Mouse (Mus musculus): Measurements from ENCODE around the gene Lmod2. TPM values are rescaled to one million over a fixed set of nuclear protein-coding genes. Genes with fewer than 3 reads are reported as not detected.

Gene Lmod2
- polyA plus RNA-seq, 1 experiment from 2014 or later = not detected

- H3K36me3 ChIP-seq = no peaks in the 10 kb centered on the region
- no peak overlapping the region for H3K4me3 ChIP-seq
- no peak overlapping the region for H3K27ac ChIP-seq
- no peaks in the 10 kb centered on the region for H3K9me3 ChIP-seq
- H3K9ac ChIP-seq = no peak overlapping the region
- H3K4me2 ChIP-seq (replicated peaks) = no peak overlapping the region
- WGBS = 92% methylated on average over 4 of the region's 4 CpGs
- no peaks in the 10 kb centered on the region for H3K27me3 ChIP-seq (replicated peaks)
- ATAC-seq (ENCODE audit: low FRiP score, low read depth) = no peak
- no peaks in the 10 kb centered on the region for H3K4me1 ChIP-seq
These were observed 49.6 kb downstream of the Lmod2 start for GRCm38 (mm10) chr6:24647103-24647691.

- no peak for ATAC-seq (ENCODE audit: low FRiP score, low read depth)
- H3K4me3 ChIP-seq = no peak overlapping the region
- 91% methylated on average over 4 of the region's 4 CpGs for WGBS
- no peaks in the 10 kb centered on the region for H3K36me3 ChIP-seq
- no peak overlapping the region for H3K4me2 ChIP-seq (replicated peaks)
- no peaks in the 10 kb centered on the region for H3K27me3 ChIP-seq (replicated peaks)
- H3K9me3 ChIP-seq = no peaks in the 10 kb centered on the region
- no peak overlapping the region for H3K9ac ChIP-seq
- no peak overlapping the region for H3K27ac ChIP-seq
- H3K4me1 ChIP-seq = no peaks in the 10 kb centered on the region
These were observed 50.8 kb downstream of the Lmod2 start for GRCm38 (mm10) chr6:24648403-24648802.

GRCm38 (mm10) chr6:24650719-24651118 is 53.2 kb downstream of the Lmod2 start:
- Histone ChIP-seq H3K27ac (no peak overlapping the region), H3K4me1 (no peaks in the 10 kb centered on the region), H3K9me3 (no peaks in the 10 kb centered on the region), H3K9ac (no peak overlapping the region), H3K36me3 (no peaks in the 10 kb centered on the region), H3K4me2 (replicated peaks) (no peak overlapping the region), H3K27me3 (replicated peaks) (no peaks in the 10 kb centered on the region), H3K4me3 (no peak overlapping the region)
- WGBS = 84% methylated on average over 3 of the region's 3 CpGs
- ATAC-seq (ENCODE audit: low FRiP score, low read depth) = no peak

- Histone ChIP-seq H3K4me2 (replicated peaks) (no peak overlapping the region), H3K27ac (no peak overlapping the region), H3K9ac (no peak overlapping the region), H3K36me3 (no peaks in the 10 kb centered on the region), H3K9me3 (no peaks in the 10 kb centered on the region), H3K4me1 (no peaks in the 10 kb centered on the region), H3K4me3 (no peak overlapping the region), H3K27me3 (replicated peaks) (no peaks in the 10 kb centered on the region)
- WGBS = 76% methylated on average over 7 of the region's 7 CpGs
- no peak for ATAC-seq (ENCODE audit: low FRiP score, low read depth)
These were observed 54.0 kb downstream of the Lmod2 start for GRCm38 (mm10) chr6:24651538-24651937.

Other genes starting within 250 kb of the Lmod2 start
- gene Iqub, start 82.7 kb upstream of the Lmod2 start, polyA plus RNA-seq (2016; fragmentation: Nextera tagmentation; extraction: Ambion mirVana) = 0.10 and 0.22 TPM in 2 replicates
- gene Ndufa5, start 69.7 kb upstream of the Lmod2 start, polyA plus RNA-seq (2016; fragmentation: Nextera tagmentation; extraction: Ambion mirVana) = 334 and 347 TPM in 2 replicates
- gene Asb15, start 69.6 kb upstream of the Lmod2 start, polyA plus RNA-seq (2016; fragmentation: Nextera tagmentation; extraction: Ambion mirVana) = not detected in 2 replicates
- 57.5 and 78.8 TPM in 2 replicates for gene Wasl, start 67.2 kb downstream of the Lmod2 start, polyA plus RNA-seq (2016; fragmentation: Nextera tagmentation; extraction: Ambion mirVana)
- gene Hyal6, start 135.5 kb downstream of the Lmod2 start, polyA plus RNA-seq (2016; fragmentation: Nextera tagmentation; extraction: Ambion mirVana) = not detected in 2 replicates
- not detected in 2 replicates for gene Hyal4, start 150.6 kb downstream of the Lmod2 start, polyA plus RNA-seq (2016; fragmentation: Nextera tagmentation; extraction: Ambion mirVana)
- gene Spam1, start 193.4 kb downstream of the Lmod2 start, polyA plus RNA-seq (2016; fragmentation: Nextera tagmentation; extraction: Ambion mirVana) = not detected in 2 replicates

Measured in neural tube, embryonic 12.5 days (tissue).